Mouse (Mus musculus): ENCODE measurements around the gene Foxj1. TPM values are rescaled to one million over a fixed set of nuclear protein-coding genes. Genes with fewer than 3 reads are reported as not detected.

Foxj1 gene
- polyA plus RNA-seq, 1 experiment from 2014 or later = 7.8 TPM

DNA sequence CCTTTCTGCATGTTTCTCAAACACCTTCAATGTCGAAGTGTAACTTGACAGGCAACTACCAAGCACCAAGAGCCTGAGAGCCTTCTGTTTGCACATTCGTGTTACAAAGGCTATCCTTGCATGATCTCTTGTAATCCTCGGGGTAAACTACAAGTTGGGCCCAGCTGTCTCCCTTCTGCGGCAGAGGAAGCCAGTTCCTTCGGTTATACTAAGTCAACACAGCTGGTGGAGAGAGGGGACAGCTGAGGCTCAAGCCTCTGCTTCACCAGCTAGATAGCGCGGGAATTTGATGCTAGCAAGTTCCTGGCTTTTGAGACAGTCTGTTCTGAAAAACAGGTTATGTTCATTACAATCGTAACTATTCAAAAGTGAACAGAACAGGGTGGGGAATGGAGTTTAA is 22.8 kb downstream of the Foxj1 start:
- WGBS = 59% methylated on average over 8 of the region's 8 CpGs
- Histone ChIP-seq H3K4me1 (replicated peaks) (peaks cover 5% of the 10 kb centered on the region), H3K27ac (replicated peaks) (no peak overlapping the region), H3K4me3 (no peak overlapping the region), H3K36me3 (no peaks in the 10 kb centered on the region), H3K4me2 (no peak overlapping the region), H3K27me3 (no peaks in the 10 kb centered on the region; the same call in 1 of the 2 replicates), H3K9ac (no peak overlapping the region), H3K9me3 (no peaks in the 10 kb centered on the region)
- no peak for ATAC-seq (ENCODE audit: low read depth)

DNA sequence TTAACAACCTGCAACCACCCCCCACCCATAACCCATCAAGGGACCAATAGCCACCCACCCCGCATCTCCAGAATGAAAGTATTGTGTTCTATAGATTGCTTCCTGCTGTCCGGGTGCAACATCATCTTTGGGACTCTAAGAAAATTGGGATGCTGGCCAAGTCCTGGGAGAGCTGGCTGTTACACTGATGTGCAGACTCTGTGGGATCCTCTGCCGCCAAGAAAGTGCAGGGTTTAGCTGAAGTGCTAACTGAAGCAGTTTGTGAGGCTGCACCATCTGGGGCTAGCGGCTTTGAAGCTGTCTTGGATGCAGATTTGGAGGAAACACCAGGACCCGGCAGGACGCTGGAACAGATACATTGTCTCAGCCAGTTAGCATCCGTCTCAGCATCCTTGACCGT is 24.0 kb downstream of the Foxj1 start:
- H3K27me3 ChIP-seq = no peaks in the 10 kb centered on the region; the same call in 1 of the 2 replicates
- no peaks in the 10 kb centered on the region for H3K9me3 ChIP-seq
- 33% methylated on average over 8 of the region's 8 CpGs for WGBS
- H3K36me3 ChIP-seq = no peaks in the 10 kb centered on the region
- ATAC-seq (ENCODE audit: low read depth) = no peak
- no peak overlapping the region; the same call in 1 of the 2 replicates for H3K9ac ChIP-seq
- no peak overlapping the region for H3K4me2 ChIP-seq
- no peak overlapping the region for H3K4me3 ChIP-seq
- H3K4me1 ChIP-seq (replicated peaks) = peaks cover 9% of the 10 kb centered on the region
- H3K27ac ChIP-seq (replicated peaks) = 0 out of 2 replicates have a peak overlapping the region, but pooled peaks have one; percentile 13

DNA sequence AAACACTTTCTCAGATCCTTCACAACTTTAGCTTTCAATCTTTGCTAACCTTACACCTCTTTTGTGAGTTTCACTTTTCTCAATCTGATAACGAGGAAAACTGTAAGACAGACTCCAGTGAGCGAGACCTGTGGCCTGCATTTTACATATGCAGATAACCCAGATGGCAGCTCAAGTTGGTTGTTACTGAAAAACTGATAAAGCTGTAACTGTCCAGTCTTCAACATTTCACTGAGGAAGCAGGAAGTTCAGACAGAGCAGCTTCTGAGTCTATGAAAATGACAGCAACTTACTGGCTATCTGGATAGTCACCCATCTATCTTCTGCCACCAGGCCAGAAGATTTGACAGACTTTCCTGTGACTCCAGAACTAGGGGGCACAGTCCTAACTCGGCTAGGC is 25.6 kb downstream of the Foxj1 start:
- Histone ChIP-seq H3K9ac (no peak overlapping the region), H3K9me3 (no peaks in the 10 kb centered on the region), H3K4me2 (no peak overlapping the region), H3K4me3 (no peak overlapping the region), H3K27ac (replicated peaks) (no peak overlapping the region), H3K4me1 (replicated peaks) (peaks cover 19% of the 10 kb centered on the region), H3K36me3 (peaks cover 6% of the 10 kb centered on the region), H3K27me3 (no peaks in the 10 kb centered on the region)
- WGBS = 81% methylated on average over 3 of the region's 3 CpGs
- no peak for ATAC-seq (ENCODE audit: low read depth)

GRCm38 (mm10) chr11:116307762-116308531 is 27.3 kb downstream of the Foxj1 start:
- ATAC-seq (ENCODE audit: low read depth) = no peak
- Histone ChIP-seq H3K27me3 (no peaks in the 10 kb centered on the region), H3K9ac (no peak overlapping the region), H3K4me1 (replicated peaks) (peaks cover 19% of the 10 kb centered on the region), H3K4me3 (no peak overlapping the region), H3K36me3 (peaks cover 22% of the 10 kb centered on the region), H3K27ac (replicated peaks) (no peak overlapping the region), H3K4me2 (no peak overlapping the region), H3K9me3 (no peaks in the 10 kb centered on the region)
- 94% methylated on average over 12 of the region's 12 CpGs for WGBS

DNA sequence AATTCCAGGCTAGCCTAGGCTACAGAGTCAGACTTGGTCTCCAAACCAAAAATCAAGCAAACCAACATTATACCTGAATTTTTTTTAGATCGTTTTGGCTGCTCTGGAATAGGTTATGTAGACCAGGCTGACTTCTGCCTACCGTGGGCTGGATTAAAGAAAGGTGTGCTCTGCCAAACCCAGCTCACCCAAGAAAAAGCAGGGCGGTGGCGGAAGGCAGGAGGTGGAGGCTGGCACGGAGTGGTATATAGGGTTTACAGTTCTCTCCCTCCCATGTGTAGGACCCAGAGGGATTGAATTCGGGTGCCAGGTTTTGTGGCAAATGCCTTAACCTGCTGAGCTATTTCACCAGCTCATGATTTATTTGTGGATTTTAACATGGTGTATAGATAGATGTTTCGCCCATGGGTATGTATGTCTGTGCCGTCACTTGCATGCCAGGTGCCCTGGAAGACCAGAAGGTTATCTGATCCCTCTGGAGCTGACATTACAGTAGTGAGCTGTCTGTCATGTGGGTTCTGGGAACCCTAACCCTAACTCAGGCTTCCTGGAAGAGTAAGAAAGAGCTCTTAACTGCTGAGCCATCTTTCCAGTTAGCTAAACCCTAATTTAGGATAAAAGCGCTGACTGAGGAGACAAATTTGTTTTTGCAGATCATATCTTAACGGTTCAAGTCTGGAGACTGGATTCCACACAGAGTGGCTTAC is 28.0 kb downstream of the Foxj1 start, which contains the start of gene Exoc7:
Exoc7 (minus strand) TSS at position 215 of the 707 bp plus-strand sequence.
- Histone ChIP-seq H3K4me2 (peak within 1 kb of the TSS; percentile 82), H3K9me3 (no peaks in the 10 kb centered on the region), H3K27me3 (no peaks in the 10 kb centered on the region), H3K27ac (replicated peaks) (peak within 1 kb of the TSS; percentile 49), H3K9ac (peak within 1 kb of the TSS; percentile 83), H3K4me3 (peak within 1 kb of the TSS; percentile 64), H3K4me1 (replicated peaks) (peaks cover 19% of the 10 kb centered on the region), H3K36me3 (peaks cover 30% of the 10 kb centered on the region)
- peak; percentile 46; the same call in 1 of the 2 replicates for ATAC-seq (ENCODE audit: low read depth)
- 86% methylated on average over 10 of the region's 10 CpGs for WGBS

- peak overlapping the region; percentile 82 for H3K4me2 ChIP-seq
- peaks cover 38% of the 10 kb centered on the region for H3K36me3 ChIP-seq
- peak overlapping the region; percentile 83 for H3K9ac ChIP-seq
- 2% methylated on average over 53 of the region's 53 CpGs for WGBS
- H3K27me3 ChIP-seq = no peaks in the 10 kb centered on the region
- H3K9me3 ChIP-seq = no peaks in the 10 kb centered on the region
- ATAC-seq (ENCODE audit: low read depth) = peak; percentile 92
- H3K4me1 ChIP-seq (replicated peaks) = peaks cover 18% of the 10 kb centered on the region
- peak overlapping the region; percentile 64 for H3K4me3 ChIP-seq
- peak overlapping the region; percentile 49 for H3K27ac ChIP-seq (replicated peaks)
Measured at GRCm38 (mm10) chr11:116306126-116306982, 28.8 kb downstream of the Foxj1 start.

GRCm38 (mm10) chr11:116305423-116305822 is 29.8 kb downstream of the Foxj1 start:
- H3K27ac ChIP-seq (replicated peaks) = no peak overlapping the region
- H3K36me3 ChIP-seq = peaks cover 47% of the 10 kb centered on the region
- peaks cover 14% of the 10 kb centered on the region for H3K4me1 ChIP-seq (replicated peaks)
- no peaks in the 10 kb centered on the region for H3K27me3 ChIP-seq
- 97% methylated on average over 2 of the region's 2 CpGs for WGBS
- peak overlapping the region; percentile 82 for H3K4me2 ChIP-seq
- peak overlapping the region; percentile 64 for H3K4me3 ChIP-seq
- H3K9ac ChIP-seq = peak overlapping the region; percentile 83
- no peaks in the 10 kb centered on the region for H3K9me3 ChIP-seq
- ATAC-seq (ENCODE audit: low read depth) = no peak

- 91% methylated on average over 6 of the region's 6 CpGs for WGBS
- Histone ChIP-seq H3K4me1 (replicated peaks) (no peaks in the 10 kb centered on the region), H3K4me3 (no peak overlapping the region), H3K27me3 (no peaks in the 10 kb centered on the region), H3K9ac (no peak overlapping the region), H3K9me3 (no peaks in the 10 kb centered on the region), H3K27ac (replicated peaks) (no peak overlapping the region), H3K4me2 (no peak overlapping the region), H3K36me3 (peaks cover 95% of the 10 kb centered on the region)
- no peak for ATAC-seq (ENCODE audit: low read depth)
Measured at GRCm38 (mm10) chr11:116298621-116299020, 36.6 kb downstream of the Foxj1 start.

DNA sequence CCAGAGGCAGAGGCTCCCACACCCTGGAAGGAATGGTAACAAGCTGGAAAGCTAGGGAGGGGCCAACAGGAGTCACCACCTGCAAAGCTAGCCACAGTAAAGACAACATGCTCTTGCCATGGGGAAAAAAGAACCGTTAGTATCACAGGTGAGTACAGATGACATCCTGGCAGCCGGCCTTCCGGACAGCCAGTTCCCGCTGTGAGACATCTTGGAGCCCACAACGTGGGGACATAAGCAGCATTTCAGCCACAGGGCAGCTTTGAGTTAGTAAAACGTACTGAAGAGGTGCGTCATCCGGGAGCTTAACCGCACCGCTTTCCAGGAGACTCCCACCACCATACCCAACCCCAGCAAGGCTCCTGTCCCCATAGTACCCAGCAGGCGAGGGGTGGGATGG is 37.0 kb downstream of the Foxj1 start:
- 94% methylated on average over 11 of the region's 11 CpGs for WGBS
- no peak overlapping the region for H3K9ac ChIP-seq
- H3K4me3 ChIP-seq = no peak overlapping the region
- H3K4me2 ChIP-seq = no peak overlapping the region
- H3K27me3 ChIP-seq = no peaks in the 10 kb centered on the region
- no peaks in the 10 kb centered on the region for H3K4me1 ChIP-seq (replicated peaks)
- H3K27ac ChIP-seq (replicated peaks) = no peak overlapping the region
- no peak for ATAC-seq (ENCODE audit: low read depth)
- no peaks in the 10 kb centered on the region for H3K9me3 ChIP-seq
- peaks cover 94% of the 10 kb centered on the region for H3K36me3 ChIP-seq

- Histone ChIP-seq H3K4me2 (no peak overlapping the region), H3K27ac (replicated peaks) (no peak overlapping the region), H3K9ac (no peak overlapping the region), H3K9me3 (no peaks in the 10 kb centered on the region), H3K36me3 (peaks cover 94% of the 10 kb centered on the region), H3K27me3 (no peaks in the 10 kb centered on the region), H3K4me3 (no peak overlapping the region), H3K4me1 (replicated peaks) (no peaks in the 10 kb centered on the region)
- no peak for ATAC-seq (ENCODE audit: low read depth)
- WGBS = 80% methylated on average over 3 of the region's 3 CpGs
Measured at GRCm38 (mm10) chr11:116297017-116297416, 38.2 kb downstream of the Foxj1 start.

DNA sequence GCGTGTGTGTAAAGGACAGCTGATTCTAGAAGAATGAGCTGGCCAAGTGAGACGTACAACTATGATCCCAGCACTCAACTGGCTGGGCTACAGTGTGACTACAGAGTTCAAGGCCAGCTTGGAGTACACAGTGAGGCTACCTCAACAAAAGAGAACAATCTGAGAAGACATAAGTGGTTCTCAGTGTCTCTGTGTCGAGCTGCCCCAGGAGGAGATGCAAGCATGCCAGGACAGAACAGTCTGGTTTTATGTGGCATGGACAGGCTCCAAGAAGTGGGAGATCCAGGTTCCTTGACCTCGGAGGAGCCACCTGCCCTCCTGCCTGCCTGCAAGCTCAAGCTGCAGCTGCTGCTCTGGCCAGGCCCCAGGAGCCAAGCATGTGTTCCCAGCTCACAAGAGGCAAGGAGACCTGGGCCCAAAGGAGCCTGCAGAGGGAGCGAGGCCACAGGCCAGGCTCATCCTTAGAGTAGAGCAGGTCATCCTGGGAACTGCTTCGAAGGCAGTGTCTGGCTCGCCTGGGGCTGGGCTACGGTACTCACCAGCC is 38.9 kb downstream of the Foxj1 start:
- Histone ChIP-seq H3K36me3 (peaks cover 94% of the 10 kb centered on the region), H3K4me1 (replicated peaks) (no peaks in the 10 kb centered on the region), H3K9ac (no peak overlapping the region), H3K27me3 (no peaks in the 10 kb centered on the region), H3K4me3 (no peak overlapping the region), H3K4me2 (no peak overlapping the region), H3K9me3 (no peaks in the 10 kb centered on the region), H3K27ac (replicated peaks) (no peak overlapping the region)
- WGBS = 89% methylated on average over 8 of the region's 8 CpGs
- no peak for ATAC-seq (ENCODE audit: low read depth)
